Mouse (Mus musculus) left cerebral cortex, postnatal 14 days (tissue): ENCODE results near the gene Ccdc84. TPM values are rescaled to one million over a fixed set of nuclear protein-coding genes. Genes with fewer than 3 reads are reported as not detected.
"Not testable (repeated sequence)": the region's sequence is repeated elsewhere in the genome, so short reads cannot be mapped to it uniquely, and the experiment has no call there.

Experiments used
- DNase-seq, 2 experiments: peaks; one replicate each; pipeline ENCODE4 v3.0.0; 2021 to 2022; ENCODE audit warnings: low spot score in 2 of 2, mixed read lengths in 1 of 2
- intact Hi-C: fragments of 180-260 bp; cut with DNase I; formaldehyde crosslinking; loops from one replicate; pipeline ENCODE4 v1.15.1; 2025
- long read RNA-seq, 2 experiments: library from polyadenylated mRNA; stranded (forward); transcript quantifications; one replicate each; pipeline ENCODE4 v2.0.0; 2021
- total RNA-seq, 2 experiments: library from RNA; stranded (reverse); gene quantifications; 2 replicates each; pipeline ENCODE4 v1.2.3; 2021

Ccdc84 gene
- total RNA-seq, result 10 to 100 TPM; 16.2 to 21.2 TPM
- long read RNA-seq, experiment 1, partial matches to known transcripts, result 0 of 10 reads
- long read RNA-seq, experiment 1, other reads (novel, unspliced or antisense), result 8 of 10 reads
- long read RNA-seq, experiment 2, partial matches to known transcripts, result 0 of 4 reads
- long read RNA-seq, experiment 2, other reads (novel, unspliced or antisense), result 4 of 4 reads

- DNase-seq, result no peak
- intact Hi-C loops, result no loop called here
Measured at GRCm38 (mm10) chr9:44418519-44419385, at the start of gene Ccdc84. TSS of gene Ccdc84 (minus strand) at chr9:44418569.

- intact Hi-C loops, result no loop called here
- DNase-seq, result no peak
Measured at GRCm38 (mm10) chr9:44461950-44462349, 43.6 kb upstream of the Ccdc84 start.

DNA sequence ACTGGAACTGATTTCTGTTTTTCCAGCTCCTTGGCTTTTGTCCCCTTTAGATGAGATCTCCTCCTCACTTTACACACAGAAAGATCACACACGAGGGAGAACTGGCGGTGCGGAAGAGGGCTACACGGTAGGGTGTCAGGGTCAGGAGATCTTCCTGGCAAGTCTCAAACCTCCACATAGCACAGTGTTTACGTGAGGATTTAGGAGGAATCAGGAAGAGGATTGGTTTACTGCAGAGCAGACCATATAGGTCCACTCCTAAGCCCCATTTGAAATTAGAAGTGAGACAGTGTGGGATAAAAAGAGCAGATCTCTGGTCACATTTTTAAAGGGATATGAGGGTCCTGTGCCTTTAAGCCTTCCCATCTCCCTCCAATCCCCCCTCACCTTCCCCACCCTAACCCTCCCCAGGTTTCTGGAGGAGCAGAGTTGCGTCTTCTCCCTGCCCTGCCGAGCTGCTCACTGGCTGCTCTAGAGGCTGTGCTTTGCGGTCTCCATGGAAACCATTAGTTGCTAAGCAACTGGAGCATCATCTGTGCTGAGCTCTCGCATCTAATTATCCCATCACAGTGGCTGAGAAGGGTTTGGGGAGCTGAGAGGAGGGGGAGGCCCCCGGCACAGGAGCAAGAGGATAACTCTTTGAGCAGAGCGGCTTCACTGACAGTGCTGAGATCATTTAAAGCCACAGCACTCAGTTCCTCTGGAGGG is 38.8 kb upstream of the Ccdc84 start:
- intact Hi-C loops, result loop anchor here (2.0 kb wide), 1 partner anchor 22 kb away; no protein-coding TSS in a partner anchor
- peak; percentile 94 to 99 for DNase-seq

DNA sequence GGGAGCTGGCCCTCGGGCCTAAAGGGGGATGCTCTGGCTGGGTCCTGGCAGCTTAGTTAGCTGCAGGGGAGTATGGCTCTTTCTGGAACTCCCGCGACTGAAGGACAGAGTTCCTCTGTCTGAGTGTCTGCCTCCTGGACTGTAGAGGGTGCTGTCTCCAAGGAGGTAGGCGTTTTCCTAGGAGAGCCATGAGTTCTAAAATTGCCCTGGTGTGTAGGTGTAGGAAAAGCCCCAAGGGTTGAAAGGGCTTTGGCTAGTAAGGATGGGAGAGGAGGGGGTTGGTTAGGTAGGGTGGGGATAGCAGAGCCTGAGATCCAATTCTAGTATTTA is 36.5 kb upstream of the Ccdc84 start, which contains the start of gene Upk2:
Upk2 (minus strand) TSS at position 86 of the 330 bp plus-strand sequence.
- DNase-seq, result no peak

DNA sequence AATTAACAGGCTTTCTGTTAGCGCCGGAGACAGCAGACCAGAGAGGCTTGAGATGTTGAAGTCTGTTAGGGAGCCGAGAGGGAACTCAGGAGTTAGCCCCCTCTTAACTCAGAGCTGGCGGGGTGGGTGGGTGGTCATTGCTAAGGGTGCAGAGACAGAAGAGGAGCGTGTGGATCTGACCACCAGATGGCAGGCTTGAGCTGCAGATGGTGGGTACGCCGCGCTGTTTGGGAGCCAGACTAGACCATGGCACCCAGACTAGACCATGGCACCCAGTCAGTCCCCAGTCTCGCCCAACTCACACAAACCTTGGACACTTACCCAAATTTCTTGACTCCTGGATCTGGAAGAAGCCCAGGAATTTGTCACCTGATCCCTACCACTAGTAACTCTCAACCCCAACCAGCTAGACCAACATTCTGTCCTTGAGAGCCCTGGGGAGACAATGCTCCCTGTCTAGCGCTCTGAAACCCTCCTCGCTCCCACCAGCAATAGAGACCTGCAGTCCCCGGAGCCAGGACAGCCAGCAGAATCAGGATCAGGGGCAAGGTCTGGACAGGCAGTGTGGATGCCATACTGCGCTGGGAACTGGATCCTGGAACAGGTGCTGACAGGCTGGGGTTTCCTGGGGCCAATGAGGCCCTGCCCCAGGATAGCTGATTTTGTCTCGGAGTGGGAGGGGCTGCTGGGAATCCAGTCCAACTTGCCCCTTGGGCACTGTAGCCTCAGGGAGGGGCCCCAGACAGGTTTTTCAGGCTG is 35.9 kb upstream of the Ccdc84 start:
- peak; percentile 85 to 91 for DNase-seq
- intact Hi-C loops, result loop anchor here (2.0 kb wide), 1 partner anchor 48 kb away; no protein-coding TSS in a partner anchor

More for the DNA sequence above, 36.5 kb upstream of the Ccdc84 start, which contains the start of gene Upk2:
- intact Hi-C loops, result loop anchor here (2.0 kb wide), 1 partner anchor 48 kb away; no protein-coding TSS in a partner anchor

DNA sequence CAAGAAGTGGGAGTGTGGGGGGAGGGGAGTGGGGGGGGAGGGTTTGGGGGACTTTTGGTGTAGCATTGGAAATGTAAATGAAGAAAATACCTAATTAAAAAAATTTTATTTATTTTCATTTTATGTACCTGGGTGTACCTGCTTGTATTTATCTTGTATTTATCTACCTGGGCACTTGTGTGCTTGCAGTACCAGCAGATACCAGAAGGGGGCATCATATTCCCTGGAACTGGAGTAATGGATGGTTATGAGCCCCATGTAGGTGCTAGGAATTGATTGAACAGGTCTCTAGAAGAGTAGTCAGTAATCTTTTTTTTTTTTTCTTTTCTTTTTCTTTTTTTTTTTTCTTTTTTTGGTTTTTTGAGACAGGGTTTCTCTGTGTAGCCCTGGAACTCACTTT is 32.0 kb upstream of the Ccdc84 start:
- no peak for DNase-seq
- intact Hi-C loops, result no loop called here

DNA sequence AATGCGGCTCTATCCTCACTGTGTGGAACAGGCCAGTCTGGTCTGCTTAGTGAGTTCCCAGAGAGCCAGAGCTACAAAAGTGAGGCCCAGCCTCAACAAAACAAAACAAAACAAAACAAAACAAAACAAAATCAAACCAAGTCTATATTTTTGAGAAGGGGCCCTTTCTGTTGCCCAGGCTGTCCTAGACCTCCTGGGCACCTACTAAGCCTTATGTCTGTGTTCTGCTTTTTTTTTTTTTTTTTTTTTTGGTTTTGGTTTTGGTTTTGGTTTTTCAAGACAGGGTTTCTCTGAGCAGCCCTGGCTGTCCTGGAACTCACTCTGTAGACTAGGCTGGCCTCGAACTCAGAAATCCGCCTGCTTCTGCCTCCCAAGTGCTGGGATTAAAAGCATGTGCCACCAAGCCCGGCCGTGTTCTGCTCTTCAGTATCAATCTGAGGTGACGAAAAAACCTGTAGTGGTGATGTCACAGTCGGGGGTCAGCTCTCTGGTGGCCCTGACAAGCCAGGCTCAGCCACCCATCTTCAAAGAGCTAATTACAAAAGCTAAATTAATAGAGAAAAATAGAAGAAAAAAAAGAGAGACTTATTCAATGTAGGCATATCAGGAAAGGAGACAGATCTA is 26.1 kb upstream of the Ccdc84 start:
- intact Hi-C loops, DNase-seq: not testable (repeated sequence)

GRCm38 (mm10) chr9:44440961-44441360 is 22.6 kb upstream of the Ccdc84 start, which contains the start of gene Foxr1:
TSS of gene Foxr1 (minus strand) at chr9:44441136.
- intact Hi-C loops, result no loop called here
- no peak for DNase-seq

DNA sequence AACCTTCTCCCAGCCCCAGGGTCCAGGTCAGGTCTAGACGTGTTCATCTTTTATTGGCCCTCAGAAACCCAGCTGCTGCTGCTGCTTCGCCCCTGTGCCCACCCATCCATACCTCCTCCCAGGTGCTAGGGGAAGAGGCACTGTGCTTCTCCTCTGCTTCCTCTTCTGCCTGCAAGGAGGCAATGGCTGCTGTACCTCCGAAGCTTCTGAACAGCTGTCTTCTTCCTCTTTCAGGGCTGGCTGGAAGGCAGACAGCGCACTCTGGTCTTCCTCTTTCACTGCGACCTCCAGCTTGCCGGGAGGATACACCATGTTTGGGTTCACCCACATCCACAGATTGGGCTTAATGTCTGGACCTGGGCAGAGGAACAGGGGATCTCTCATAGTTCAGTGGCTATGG is 17.4 kb upstream of the Ccdc84 start:
- no peak for DNase-seq
- intact Hi-C loops, result no loop called here

DNA sequence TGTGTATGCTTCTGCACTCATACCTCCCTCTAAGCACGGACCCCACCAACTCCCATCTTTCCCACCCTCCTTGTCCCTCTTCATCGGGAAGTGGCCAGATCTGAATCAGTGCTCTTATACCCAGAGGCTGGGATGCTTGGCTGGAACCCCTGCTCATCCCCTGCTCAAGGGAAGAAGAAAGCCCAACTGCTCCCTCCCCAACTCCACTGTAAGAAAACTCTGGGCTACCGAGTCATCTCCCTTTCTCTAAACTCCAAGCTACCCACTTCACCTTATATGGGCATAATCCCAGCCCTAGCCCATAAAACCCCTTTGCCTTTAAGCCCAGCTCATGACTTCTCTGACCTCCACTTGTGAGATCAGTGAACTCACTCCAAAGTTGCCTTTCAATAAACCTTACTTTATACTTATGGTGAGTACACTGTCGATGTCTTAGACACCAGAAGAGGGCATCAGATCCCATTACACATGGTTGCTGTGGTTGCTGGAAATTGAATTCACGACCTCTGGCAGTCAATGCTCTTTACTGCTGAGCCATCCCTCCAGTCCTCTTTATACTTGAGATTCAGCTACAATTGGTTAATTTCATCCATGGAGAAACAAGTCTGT is 14.3 kb upstream of the Ccdc84 start:
- no peak for DNase-seq
- intact Hi-C loops, result no loop called here

- no peak for DNase-seq
- intact Hi-C loops, result no loop called here
Measured at GRCm38 (mm10) chr9:44423576-44423975, 5.2 kb upstream of the Ccdc84 start.

DNA sequence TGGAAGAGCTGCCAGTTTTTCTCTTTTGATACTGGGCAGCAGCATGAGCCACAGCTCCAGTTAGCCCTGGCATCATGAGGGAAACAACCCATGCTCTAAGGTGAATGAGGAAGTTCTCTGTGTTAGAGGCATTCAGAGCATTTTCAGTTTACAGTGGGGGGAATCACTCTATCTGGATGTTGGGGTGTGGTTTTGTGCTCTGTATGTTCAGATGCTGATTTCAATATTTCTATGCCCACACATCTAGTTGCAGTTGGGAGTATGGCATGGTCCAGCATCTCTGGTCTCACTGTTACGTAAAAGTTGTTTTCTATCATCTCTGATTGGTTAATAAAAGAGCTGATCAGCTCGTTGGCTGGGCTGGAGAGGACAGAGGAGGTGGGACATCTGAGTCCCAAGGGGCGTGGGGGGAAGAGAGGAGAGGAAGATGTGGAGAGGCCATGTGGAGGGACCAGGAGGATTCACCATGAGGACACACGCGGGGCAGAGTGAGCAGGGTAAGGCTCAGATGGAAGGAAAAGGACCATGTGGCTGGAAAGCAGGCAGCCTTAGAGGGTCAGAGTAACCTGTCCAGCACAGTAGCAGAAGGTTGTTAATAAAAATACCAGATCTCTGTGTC is 2.0 kb upstream of the Ccdc84 start:
- intact Hi-C loops, result no loop called here
- DNase-seq, result no peak

DNA sequence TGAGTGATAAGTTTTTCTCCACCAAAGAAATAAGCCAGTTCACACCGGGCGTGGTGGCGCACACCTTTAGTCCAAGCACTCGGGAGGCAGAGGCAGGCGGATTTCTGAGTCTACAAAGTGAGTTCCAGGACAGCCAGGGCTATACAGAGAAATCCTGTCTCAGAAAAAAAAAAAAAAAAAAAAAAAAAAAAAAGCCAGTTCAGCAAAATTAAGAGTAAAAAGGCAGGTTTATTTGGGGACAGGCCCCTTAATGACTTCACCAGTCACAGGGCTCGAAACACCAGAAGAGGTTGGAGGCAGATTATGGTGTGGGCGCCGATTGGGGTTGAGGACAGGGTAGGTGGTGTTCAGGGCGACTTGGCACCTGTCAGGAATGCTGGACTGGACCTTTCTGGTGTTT is 1.4 kb upstream of the Ccdc84 start:
- intact Hi-C loops, DNase-seq: not testable (repeated sequence)

DNA sequence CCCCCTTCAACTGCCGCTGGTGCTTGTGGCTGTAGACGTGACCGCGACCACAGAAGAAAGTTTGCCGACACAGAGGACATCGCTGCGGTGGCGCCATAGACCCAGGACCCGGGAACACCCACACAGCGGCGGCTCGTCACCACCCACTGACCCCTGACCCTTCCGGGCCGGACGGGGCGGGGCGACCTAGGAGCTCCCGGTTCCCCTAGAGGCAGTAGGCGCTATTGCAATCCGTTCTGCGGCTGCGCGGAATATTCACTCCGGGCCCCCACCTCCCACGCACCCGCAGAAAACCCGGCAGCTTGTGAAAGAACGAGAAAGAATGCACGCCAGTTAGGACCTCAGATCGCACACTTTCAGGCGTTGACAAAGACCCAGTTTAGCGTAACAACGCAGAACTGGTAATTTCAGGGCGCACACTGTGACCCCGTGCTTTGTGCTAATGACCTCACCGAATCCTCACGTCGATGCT is 441 bp downstream of the Ccdc84 start:
- DNase-seq, result peak; percentile 95 to 96
- intact Hi-C loops, result no loop called here

DNA sequence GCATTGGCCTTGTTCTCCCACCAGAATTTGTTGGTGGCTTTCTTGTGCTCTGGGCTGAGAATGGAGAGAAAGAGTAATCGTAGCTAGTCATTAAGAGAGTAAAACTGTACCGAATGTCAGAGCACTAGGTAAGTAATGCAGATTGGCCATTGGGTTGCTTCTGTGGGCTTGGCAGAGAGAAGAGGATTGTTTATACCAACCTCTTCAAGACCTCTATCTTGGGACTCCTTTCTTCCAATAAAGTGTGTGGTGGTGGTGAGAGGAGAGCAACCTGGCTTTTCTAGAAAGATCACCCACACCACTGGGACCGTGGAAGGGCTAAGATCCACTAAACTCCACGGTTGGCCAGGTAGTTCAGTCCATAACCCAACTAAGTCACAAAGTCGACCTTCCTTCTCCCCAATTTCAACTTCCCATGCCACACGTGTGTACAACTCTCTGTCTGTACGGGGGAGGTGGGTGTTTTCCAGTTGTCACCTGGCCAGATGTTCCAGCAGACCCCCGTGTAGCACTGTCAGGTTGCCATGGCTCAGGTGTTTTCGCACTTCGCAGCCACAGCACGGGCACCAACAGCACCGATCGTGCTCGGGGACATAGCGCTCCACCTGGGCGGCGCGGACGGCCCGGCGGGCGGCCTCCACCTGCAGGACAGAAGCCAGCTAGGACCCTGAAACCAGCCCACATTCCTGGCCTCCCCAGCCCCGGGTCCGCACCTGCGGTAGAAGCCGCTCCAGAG is 1.0 kb downstream of the Ccdc84 start:
- no peak for DNase-seq
- intact Hi-C loops, result no loop called here

- intact Hi-C loops, result no loop called here
Measured at GRCm38 (mm10) chr9:44412781-44413180, 5.6 kb downstream of the Ccdc84 start.

GRCm38 (mm10) chr9:44412306-44412705 is 6.1 kb downstream of the Ccdc84 start:
- DNase-seq, result no peak
- intact Hi-C loops, result no loop called here

More at GRCm38 (mm10) chr9:44412781-44413180, 5.6 kb downstream of the Ccdc84 start:
- DNase-seq, result no peak
